Mouse (Mus musculus) heart, postnatal 10 days (tissue): ENCODE measurements around the gene Zfp879. TPM values are rescaled to one million over a fixed set of nuclear protein-coding genes. Genes with fewer than 3 reads are reported as not detected.

Source experiments
- total RNA-seq, 2 experiments: library from RNA; stranded (reverse); gene quantifications; 2 replicates each; pipeline ENCODE4 v1.2.3; 2021

Gene Zfp879
- total RNA-seq, 2 experiments from 2014 or later = 0.72 to 1.2 TPM

Other genes with a start within 250 kb of the Zfp879 start
- 10 to 100 TPM; 36.1 to 40.3 TPM for gene Adamts2, start 239.5 kb downstream of the Zfp879 start, total RNA-seq
- 1 to 10 TPM; 7.0 to 7.7 TPM for gene Zfp354c, start 13.8 kb downstream of the Zfp879 start, total RNA-seq
- not detected for gene Grm6, start 9.1 kb upstream of the Zfp879 start, total RNA-seq
- gene Zfp454, start 46.1 kb upstream of the Zfp879 start, total RNA-seq = 1 to 10 TPM; 1.1 to 2.3 TPM
- gene Zfp2, start 74.6 kb upstream of the Zfp879 start, total RNA-seq = 1 to 10 TPM; 3.1 to 4.6 TPM
- 1 to 10 TPM; 1.1 to 1.3 TPM for gene Zfp354b, start 90.1 kb upstream of the Zfp879 start, total RNA-seq
- gene 4933414I15Rik, start 102.2 kb upstream of the Zfp879 start, total RNA-seq = not detected
- not detected for gene Prop1, start 112.2 kb upstream of the Zfp879 start, total RNA-seq
- not detected for gene Olfr1378, start 125.0 kb upstream of the Zfp879 start, total RNA-seq
- gene Olfr1377, start 140.4 kb upstream of the Zfp879 start, total RNA-seq = not detected
- not detected for gene Olfr51, start 162.0 kb upstream of the Zfp879 start, total RNA-seq
- gene Olfr54, start 172.7 kb upstream of the Zfp879 start, total RNA-seq = not detected
- gene Olfr1375, start 206.6 kb upstream of the Zfp879 start, total RNA-seq = not detected
- gene Zfp354a, start 217.7 kb upstream of the Zfp879 start, total RNA-seq = 1 to 10 TPM; 2.1 to 2.9 TPM